Mouse (Mus musculus): ENCODE data around the gene Lsm11.

- no peak for TF ChIP-seq CTCF (IDR thresholded peaks at IDR 0.05; ENCODE audit: low read depth)
- no peak for TF ChIP-seq EP300 (optimal IDR thresholded peaks at IDR 0.05)
Measured at GRCm38 (mm10) chr11:45907301-45907700, 37.4 kb downstream of the Lsm11 start.
